Mouse (Mus musculus) intestine, embryonic 14.5 days (tissue): ENCODE data around the gene Fgfr2. TPM values are rescaled to one million over a fixed set of nuclear protein-coding genes. Genes with fewer than 3 reads are reported as not detected.

ENCODE experiments used
- ATAC-seq: fragments of 200-750 bp; cut with Nextera tagmentation; replicated peaks from 2 replicates; pipeline ENCODE4 v1.8.0; 2017; ENCODE audit warnings: low read depth, moderate number of reproducible peaks, moderate TSS enrichment, moderate library complexity; ENCODE audit not compliant: low FRiP score, low TSS enrichment
- DNase-seq: peaks from one replicate; pipeline ENCODE4 v3.0.0-alpha.2; 2018; ENCODE audit warnings: low spot score
- H3K27ac ChIP-seq: fragments of 300-500 bp; sonication (generic); 2 replicates; pipeline ENCODE4 v1.5.1; 2014; ENCODE audit warnings: low read depth, mild to moderate bottlenecking, control low read depth
- H3K27me3 ChIP-seq: fragments of 300-500 bp; sonication (generic); replicated peaks from 2 replicates; pipeline ENCODE4 v1.6.1; 2014; ENCODE audit warnings: low read length, control low read depth; ENCODE audit not compliant: control insufficient read depth, insufficient read depth
- H3K36me3 ChIP-seq: fragments of 300-500 bp; sonication (generic); 2 replicates; pipeline ENCODE4 v1.6.1; 2014; ENCODE audit warnings: low read length, control low read depth; ENCODE audit not compliant: control insufficient read depth, insufficient read depth
- H3K4me1 ChIP-seq: fragments of 300-500 bp; sonication (generic); replicated peaks from 2 replicates; pipeline ENCODE4 v1.6.1; 2014; ENCODE audit warnings: low read length, control low read depth, mixed read lengths; ENCODE audit not compliant: control insufficient read depth, insufficient read depth
- H3K4me2 ChIP-seq: fragments of 300-500 bp; sonication (generic); 2 replicates; pipeline ENCODE4 v1.6.1; 2014; ENCODE audit warnings: low read length
- H3K4me3 ChIP-seq: fragments of 300-500 bp; sonication (generic); 2 replicates; pipeline ENCODE4 v1.5.1; 2014; ENCODE audit warnings: low read depth, low read length, control low read depth, mixed read lengths
- H3K9ac ChIP-seq: fragments of 300-500 bp; sonication (generic); 2 replicates; pipeline ENCODE4 v1.6.1; 2014; ENCODE audit warnings: mild to moderate bottlenecking, low read length
- H3K9me3 ChIP-seq: fragments of 300-500 bp; sonication (generic); 2 replicates; pipeline ENCODE4 v1.6.1; 2016; ENCODE audit warnings: low read length, control low read depth; ENCODE audit not compliant: control insufficient read depth
- WGBS: fragments of 180-500 bp; shearing (Covaris S2); extraction: QIAGEN DNeasy Blood & Tissue Kit; methylation state at CpG from one replicate; pipeline ENCODE4 v1.1.7; 2014; 5-methylcytosine and 5-hydroxymethylcytosine counted together
- polyA plus RNA-seq: library from polyadenylated mRNA; unstranded; fragments of >200 nt; fragmentation: Nextera tagmentation; extraction: Ambion mirVana; gene quantifications from 2 replicates; pipeline ENCODE4 v1.2.1, GENCODE M21; 2014

The Fgfr2 gene
- polyA plus RNA-seq, 1 experiment from 2014 or later, result 105 TPM

DNA sequence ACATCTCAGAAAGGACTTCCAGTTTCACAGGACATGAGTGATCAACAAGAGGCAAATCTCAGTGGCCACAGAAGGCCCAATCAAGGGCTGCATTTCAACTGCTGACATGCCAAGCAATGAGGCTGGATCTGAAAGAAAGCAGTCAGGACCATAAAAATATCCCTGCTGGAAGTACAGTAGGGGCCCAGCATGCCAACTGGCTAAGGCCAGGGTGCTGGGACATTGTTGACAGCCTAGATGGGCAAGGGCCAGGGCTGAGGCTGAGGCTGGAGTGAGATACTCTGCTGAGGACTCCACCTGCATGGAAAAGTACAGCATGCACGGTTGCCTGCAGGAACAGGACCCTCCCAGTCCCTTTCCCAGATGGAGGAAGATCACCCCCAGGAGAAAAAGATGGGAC is 926.6 kb downstream of the Fgfr2 start:
- ATAC-seq (no peak), DNase-seq (no peak)
- H3K36me3 ChIP-seq, result no peaks in the 10 kb centered on the region
- no peak overlapping the region for H3K4me3 ChIP-seq
- WGBS, result 86% methylated on average over 1 of the region's 1 CpGs
- H3K9ac ChIP-seq, result no peak overlapping the region
- H3K4me1 ChIP-seq, result no peaks in the 10 kb centered on the region
- no peaks in the 10 kb centered on the region for H3K27me3 ChIP-seq
- no peaks in the 10 kb centered on the region for H3K9me3 ChIP-seq
- no peak overlapping the region for H3K27ac ChIP-seq
- no peak overlapping the region for H3K4me2 ChIP-seq

GRCm38 (mm10) chr7:132193606-132194005 is 929.5 kb downstream of the Fgfr2 start:
- WGBS, result 100% methylated on average over 2 of the region's 2 CpGs
- no peak for DNase-seq
- H3K4me3 ChIP-seq, result no peak overlapping the region
- no peak overlapping the region for H3K27ac ChIP-seq
- ATAC-seq, result no peak
- no peak overlapping the region for H3K4me2 ChIP-seq
- H3K36me3 ChIP-seq, result no peaks in the 10 kb centered on the region
- H3K9ac ChIP-seq, result no peak overlapping the region
- H3K9me3 ChIP-seq, result no peaks in the 10 kb centered on the region
- H3K27me3 ChIP-seq, result no peaks in the 10 kb centered on the region
- no peaks in the 10 kb centered on the region for H3K4me1 ChIP-seq

DNA sequence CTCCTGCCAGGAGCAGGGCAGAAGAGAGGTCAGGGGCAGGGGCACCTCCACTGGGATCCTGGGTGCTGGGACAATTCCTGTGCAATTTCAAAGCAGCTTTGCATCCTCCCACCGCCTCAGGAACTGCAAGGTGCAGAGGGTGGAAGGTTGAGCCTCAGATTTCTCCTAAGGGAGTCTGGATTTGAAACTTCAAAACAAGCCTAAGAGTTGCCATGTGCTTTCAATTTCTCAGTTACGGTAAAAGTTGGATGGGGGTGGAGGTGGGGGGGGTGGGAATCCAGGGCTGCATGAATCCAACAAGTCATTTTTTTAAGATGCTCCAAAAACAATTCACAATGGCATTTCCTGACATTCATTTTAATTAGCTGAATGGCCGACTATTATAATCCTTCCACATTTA is 935.7 kb downstream of the Fgfr2 start:
- 62% methylated on average over 3 of the region's 3 CpGs for WGBS
- H3K36me3 ChIP-seq, result no peaks in the 10 kb centered on the region
- H3K4me3 ChIP-seq, result no peak overlapping the region
- ATAC-seq (no peak), DNase-seq (no peak)
- no peak overlapping the region for H3K27ac ChIP-seq
- no peak overlapping the region for H3K9ac ChIP-seq
- no peak overlapping the region for H3K4me2 ChIP-seq
- no peaks in the 10 kb centered on the region for H3K9me3 ChIP-seq
- no peaks in the 10 kb centered on the region for H3K27me3 ChIP-seq
- no peaks in the 10 kb centered on the region for H3K4me1 ChIP-seq

DNA sequence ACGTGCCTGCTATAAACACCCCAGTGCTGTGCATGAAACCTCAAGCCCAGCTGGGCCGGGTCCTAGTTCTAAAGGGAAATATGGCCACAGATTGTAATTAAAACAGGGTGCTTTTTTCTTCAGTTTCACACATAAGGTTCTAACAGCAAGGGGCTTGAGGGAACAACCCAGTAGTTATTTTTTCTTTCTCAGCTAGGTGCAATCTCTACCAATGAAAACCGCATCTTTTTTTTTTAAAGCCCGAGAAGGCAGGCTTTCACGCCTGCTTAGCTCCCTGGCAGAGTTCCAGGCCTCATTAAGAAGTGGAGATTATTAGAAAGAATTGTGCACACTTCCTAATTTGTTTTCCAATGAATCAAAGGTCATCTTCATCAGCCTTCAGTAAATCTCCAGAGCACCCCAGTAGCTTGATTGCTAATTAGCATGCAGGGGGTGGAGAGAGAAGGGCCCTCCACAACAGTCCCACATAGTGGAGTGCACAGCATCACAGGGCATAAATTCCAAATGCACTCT is 939.2 kb downstream of the Fgfr2 start:
- no peak for DNase-seq
- H3K4me1 ChIP-seq, result no peaks in the 10 kb centered on the region
- no peak overlapping the region for H3K4me2 ChIP-seq
- no peaks in the 10 kb centered on the region for H3K36me3 ChIP-seq
- no peak overlapping the region for H3K4me3 ChIP-seq
- ATAC-seq, result no peak
- no peaks in the 10 kb centered on the region for H3K9me3 ChIP-seq
- WGBS, result 76% methylated on average over 5 of the region's 5 CpGs
- H3K9ac ChIP-seq, result no peak overlapping the region
- no peak overlapping the region for H3K27ac ChIP-seq
- no peaks in the 10 kb centered on the region for H3K27me3 ChIP-seq

GRCm38 (mm10) chr7:132181586-132182198 is 941.5 kb downstream of the Fgfr2 start:
- no peak overlapping the region for H3K27ac ChIP-seq
- H3K36me3 ChIP-seq, result no peaks in the 10 kb centered on the region
- no peaks in the 10 kb centered on the region for H3K27me3 ChIP-seq
- H3K4me3 ChIP-seq, result no peak overlapping the region
- H3K4me2 ChIP-seq, result no peak overlapping the region
- ATAC-seq (no peak), DNase-seq (no peak)
- no peak overlapping the region for H3K9ac ChIP-seq
- no peaks in the 10 kb centered on the region for H3K4me1 ChIP-seq
- no peaks in the 10 kb centered on the region for H3K9me3 ChIP-seq
- WGBS, result 86% methylated on average over 4 of the region's 4 CpGs

DNA sequence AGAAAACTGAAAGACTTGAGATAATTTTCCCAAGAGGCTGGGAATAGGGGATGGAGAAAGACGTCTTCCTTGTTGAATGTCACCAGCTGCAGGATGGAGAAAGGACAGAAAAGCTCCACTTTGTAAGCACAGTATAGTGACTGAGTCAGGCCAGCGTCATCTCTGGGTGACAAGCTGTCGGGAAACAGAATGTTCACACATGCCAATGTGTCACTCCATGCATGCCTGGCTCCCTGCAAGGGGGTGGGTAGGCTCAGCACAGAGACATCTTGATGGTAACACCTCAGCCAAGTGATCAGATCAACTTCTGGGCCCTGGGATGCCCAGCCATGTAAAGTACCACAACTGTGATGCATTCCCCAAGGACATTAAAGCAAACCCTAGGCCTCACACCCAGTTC is 942.1 kb downstream of the Fgfr2 start:
- ATAC-seq (no peak), DNase-seq (no peak)
- Histone ChIP-seq H3K36me3 (no peaks in the 10 kb centered on the region), H3K9me3 (no peaks in the 10 kb centered on the region), H3K4me2 (no peak overlapping the region), H3K27me3 (no peaks in the 10 kb centered on the region), H3K9ac (no peak overlapping the region), H3K4me3 (no peak overlapping the region), H3K4me1 (no peaks in the 10 kb centered on the region), H3K27ac (no peak overlapping the region)
- WGBS, result 97% methylated on average over 3 of the region's 3 CpGs

DNA sequence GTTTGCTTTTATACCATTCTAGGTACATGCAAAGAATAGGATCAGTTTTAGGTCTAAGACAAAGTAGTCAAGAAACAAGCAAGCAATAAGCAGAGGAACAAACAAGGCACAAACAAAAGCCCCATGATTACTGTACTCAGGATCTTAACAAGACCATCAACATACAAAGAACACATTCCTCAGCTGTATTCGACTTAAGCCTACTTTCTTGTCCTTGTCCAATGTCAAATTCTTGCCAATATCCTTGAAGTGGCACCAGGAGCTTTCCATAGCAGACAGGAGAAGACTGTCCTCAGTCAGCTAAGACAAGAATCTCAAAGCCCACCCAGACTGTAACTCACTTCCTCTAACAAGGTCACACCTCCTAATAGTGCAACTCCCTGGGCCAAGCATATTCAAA is 944.1 kb downstream of the Fgfr2 start:
- Histone ChIP-seq H3K9ac (no peak overlapping the region), H3K9me3 (no peaks in the 10 kb centered on the region), H3K4me3 (no peak overlapping the region), H3K27ac (no peak overlapping the region), H3K4me2 (no peak overlapping the region), H3K36me3 (no peaks in the 10 kb centered on the region), H3K27me3 (no peaks in the 10 kb centered on the region), H3K4me1 (no peaks in the 10 kb centered on the region)
- no peak for ATAC-seq
- WGBS, result 55% methylated on average over 1 of the region's 1 CpGs
- no peak for DNase-seq

DNA sequence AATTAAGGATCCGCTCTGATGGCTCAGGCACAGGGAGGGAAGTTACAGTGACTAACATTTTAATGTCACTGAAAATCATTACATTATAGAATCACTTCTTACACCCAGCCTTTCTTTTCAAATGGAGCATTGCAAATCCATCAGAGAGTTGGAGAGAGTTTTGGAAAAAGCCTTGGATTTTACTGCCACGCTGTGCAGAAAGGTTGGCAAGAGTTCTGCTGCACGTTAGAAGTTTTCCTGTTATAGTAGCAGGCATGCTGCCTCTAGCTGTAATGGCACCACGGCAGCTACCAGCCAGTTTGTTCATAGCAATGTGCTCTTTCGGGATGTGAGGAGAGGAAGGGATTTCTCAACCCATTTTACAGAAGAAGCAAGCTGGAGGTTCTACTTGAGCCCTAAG is 948.4 kb downstream of the Fgfr2 start:
- Histone ChIP-seq H3K36me3 (no peaks in the 10 kb centered on the region), H3K9me3 (no peaks in the 10 kb centered on the region), H3K4me1 (no peaks in the 10 kb centered on the region), H3K9ac (no peak overlapping the region), H3K27ac (no peak overlapping the region), H3K4me3 (no peak overlapping the region), H3K4me2 (no peak overlapping the region), H3K27me3 (no peaks in the 10 kb centered on the region)
- ATAC-seq (no peak), DNase-seq (no peak)
- 86% methylated on average over 5 of the region's 5 CpGs for WGBS

DNA sequence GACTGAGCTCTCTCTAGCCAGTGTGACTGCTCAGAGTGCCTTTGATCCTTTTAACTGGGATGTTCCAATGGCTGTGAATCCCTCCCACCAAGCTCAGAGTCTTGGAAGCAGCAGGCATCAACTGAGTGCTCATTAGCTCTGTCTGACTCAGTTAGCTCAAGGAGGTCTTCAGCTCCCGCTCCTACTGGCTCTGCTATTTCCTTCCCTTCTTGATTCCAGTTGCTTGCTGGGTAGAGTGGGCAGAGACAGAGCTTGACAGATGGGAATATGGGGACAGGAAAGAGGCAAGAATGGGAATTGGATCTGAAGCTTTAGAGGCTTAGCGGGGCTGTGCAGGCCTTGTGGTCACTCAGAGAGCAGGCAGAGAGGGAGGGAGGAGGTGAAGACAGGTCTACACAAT is 948.9 kb downstream of the Fgfr2 start:
- no peaks in the 10 kb centered on the region for H3K36me3 ChIP-seq
- H3K4me2 ChIP-seq, result no peak overlapping the region
- H3K4me3 ChIP-seq, result no peak overlapping the region
- H3K27ac ChIP-seq, result no peak overlapping the region
- ATAC-seq (no peak), DNase-seq (no peak)
- no peak overlapping the region for H3K9ac ChIP-seq
- no peaks in the 10 kb centered on the region for H3K9me3 ChIP-seq
- WGBS, result 83% methylated on average over 2 of the region's 2 CpGs
- H3K4me1 ChIP-seq, result no peaks in the 10 kb centered on the region
- H3K27me3 ChIP-seq, result no peaks in the 10 kb centered on the region
